Mouse (Mus musculus): ENCODE measurements around the gene Kank2.

DNA sequence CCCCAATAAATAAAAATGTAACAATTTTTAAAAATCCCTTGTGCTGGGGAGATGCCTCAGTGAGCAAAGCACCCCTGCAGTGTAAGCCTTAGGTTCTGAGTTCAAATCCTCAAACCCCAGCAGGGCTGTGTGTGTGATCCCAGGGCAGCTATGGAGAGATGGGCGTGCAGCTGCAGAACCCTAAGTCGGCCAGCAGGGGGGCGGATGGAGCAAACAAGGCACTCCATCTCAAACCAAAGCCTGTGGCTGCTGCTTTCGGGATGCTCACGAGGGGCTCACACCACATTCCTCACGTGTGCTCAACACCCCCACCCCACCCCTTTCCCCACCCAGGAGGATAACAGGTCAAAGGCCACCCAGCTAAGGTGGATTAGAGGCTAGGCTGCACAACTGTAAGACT is 11.6 kb downstream of the Kank2 start:
- TF ChIP-seq CTCF (IDR thresholded peaks at IDR 0.05; ENCODE audit: borderline replicate concordance, insufficient read depth, low read depth, low read length) (peak; percentile 68), POLR2A (IDR thresholded peaks at IDR 0.05; ENCODE audit: borderline replicate concordance, insufficient read depth, low read length) (no peak)

Measured in cerebellum, adult 2 months (tissue).